ENCODE assay signal across 18 mouse cellular contexts in genomic region chr2:76756461-76756860, GRCm38 (mm10).
"Had no signal": no experiment of that assay in that cellular context is flagged by ENCODE, and none has a peak within 500 bp of the region (broad histone marks: within the 10 kb centered on the region; RNA-seq: fewer than 3 reads in every experiment).

No protein-coding gene starts in this region.

- ATAC-seq: midbrain, embryonic 13.5 days; midbrain, embryonic 15.5 days had no signal

- H3K9ac ChIP-seq: lung, embryonic 14.5 days; midbrain, embryonic 13.5 days; midbrain, embryonic 15.5 days; neural tube, embryonic 13.5 days; neural tube, embryonic 15.5 days had no signal

- H3K4me3 ChIP-seq: midbrain, embryonic 10.5 days; midbrain, embryonic 13.5 days; midbrain, embryonic 15.5 days; myocyte; neural tube, embryonic 13.5 days; neural tube, embryonic 15.5 days had no signal

- H3K27ac ChIP-seq: midbrain, embryonic 10.5 days; midbrain, embryonic 13.5 days; midbrain, embryonic 15.5 days; neural tube, embryonic 13.5 days; neural tube, embryonic 15.5 days had no signal

- DNase-seq: lung, adult 18-20 months; lung, embryonic 14.5 days; lung, postnatal 10 days; lung, postnatal 4 days; retina, postnatal 1 day; right cerebral cortex, adult 18-20 months; right cerebral cortex, postnatal 25 days; right cerebral cortex, postnatal 4 days; spleen, adult 18-20 months; thymus, adult 2 months; thymus, postnatal 25 days; thymus, postnatal 4 days had no signal

- H3K9me3 ChIP-seq: midbrain, embryonic 15.5 days had no signal

- H3K4me2 ChIP-seq: lung, embryonic 14.5 days; midbrain, embryonic 13.5 days; midbrain, embryonic 15.5 days; neural tube, embryonic 13.5 days; neural tube, embryonic 15.5 days had no signal

- H3K4me1 ChIP-seq: midbrain, embryonic 10.5 days; midbrain, embryonic 13.5 days; midbrain, embryonic 15.5 days; neural tube, embryonic 13.5 days; neural tube, embryonic 15.5 days had no signal

- H3K36me3 ChIP-seq: midbrain, embryonic 10.5 days; midbrain, embryonic 13.5 days; midbrain, embryonic 15.5 days; neural tube, embryonic 13.5 days had no signal

- H3K27me3 ChIP-seq: midbrain, embryonic 13.5 days; midbrain, embryonic 15.5 days; neural tube, embryonic 13.5 days; neural tube, embryonic 15.5 days had no signal
